Mouse (Mus musculus): ENCODE results near the gene Ttc34. TPM values are rescaled to one million over a fixed set of nuclear protein-coding genes. Genes with fewer than 3 reads are reported as not detected.

Ttc34 gene
- polyA plus RNA-seq (2012; rRNA removed): 1.4 and 1.6 TPM in 2 replicates

GRCm38 (mm10) chr4:154837170-154837569 is at the start of gene Ttc34:
Ttc34 (plus strand) TSS chr4:154837459.

DNA sequence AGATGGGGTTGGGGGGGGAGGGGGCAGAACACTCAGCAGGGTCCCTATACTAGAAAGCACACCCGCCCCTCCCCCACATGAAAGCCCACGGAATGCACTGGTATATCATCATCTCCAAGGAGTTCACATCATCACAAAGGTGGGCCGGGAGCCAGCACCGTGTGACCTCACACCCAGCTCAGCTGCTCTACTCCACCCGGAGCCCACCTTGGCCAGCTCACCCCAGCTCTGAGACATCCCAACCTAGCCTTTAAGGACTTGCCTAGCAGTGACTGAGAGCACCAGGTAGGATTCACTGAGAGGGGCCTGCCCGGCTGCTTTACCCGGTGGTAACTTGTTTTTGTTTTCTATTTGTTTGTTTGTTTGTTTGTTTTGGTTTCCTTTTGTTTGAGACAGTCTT is 32.2 kb downstream of the Ttc34 start, which contains the start of gene Mmel1:
TSS of gene Mmel1 (plus strand) at position 146 of the 400 bp plus-strand sequence.

GRCm38 (mm10) chr4:154898506-154899446 is 61.5 kb downstream of the Ttc34 start, which contains the start of gene Fam213b:
Fam213b (minus strand) TSS chr4:154899135.

Other genes with a start within 250 kb of the Ttc34 start
- gene Prdm16, start 200.6 kb upstream of the Ttc34 start, polyA plus RNA-seq (2012; rRNA removed): 5.2 and 5.8 TPM in 2 replicates
- gene Actrt2, start 169.6 kb upstream of the Ttc34 start, polyA plus RNA-seq (2012; rRNA removed): not detected in 2 replicates
- gene Mmel1, start 32.1 kb downstream of the Ttc34 start, polyA plus RNA-seq (2012; rRNA removed): 0.62 and 0.79 TPM in 2 replicates
- gene Fam213b, start 61.7 kb downstream of the Ttc34 start, polyA plus RNA-seq (2012; rRNA removed): 47.5 and 52.7 TPM in 2 replicates
- 0.58 and 0.60 TPM in 2 replicates for gene Tnfrsf14, start 91.1 kb downstream of the Ttc34 start, polyA plus RNA-seq (2012; rRNA removed)
- gene Hes5, start 123.5 kb downstream of the Ttc34 start, polyA plus RNA-seq (2012; rRNA removed): 65.2 and 66.5 TPM in 2 replicates
- 71.9 and 72.8 TPM in 2 replicates for gene Pank4, start 126.7 kb downstream of the Ttc34 start, polyA plus RNA-seq (2012; rRNA removed)
- 54.1 and 56.1 TPM in 2 replicates for gene Plch2, start 219.3 kb downstream of the Ttc34 start, polyA plus RNA-seq (2012; rRNA removed)
- gene Pex10, start 229.6 kb downstream of the Ttc34 start, polyA plus RNA-seq (2012; rRNA removed): 20.4 and 21.9 TPM in 2 replicates
- gene Rer1, start 248.9 kb downstream of the Ttc34 start, polyA plus RNA-seq (2012; rRNA removed): 99.7 and 106 TPM in 2 replicates
- gene Morn1, start 249.1 kb downstream of the Ttc34 start, polyA plus RNA-seq (2012; rRNA removed): 8.4 and 9.8 TPM in 2 replicates

Measured in central nervous system, embryonic 18 days (tissue).